Mouse (Mus musculus): ENCODE measurements around the gene 1700016H13Rik.

The 1700016H13Rik gene

DNA sequence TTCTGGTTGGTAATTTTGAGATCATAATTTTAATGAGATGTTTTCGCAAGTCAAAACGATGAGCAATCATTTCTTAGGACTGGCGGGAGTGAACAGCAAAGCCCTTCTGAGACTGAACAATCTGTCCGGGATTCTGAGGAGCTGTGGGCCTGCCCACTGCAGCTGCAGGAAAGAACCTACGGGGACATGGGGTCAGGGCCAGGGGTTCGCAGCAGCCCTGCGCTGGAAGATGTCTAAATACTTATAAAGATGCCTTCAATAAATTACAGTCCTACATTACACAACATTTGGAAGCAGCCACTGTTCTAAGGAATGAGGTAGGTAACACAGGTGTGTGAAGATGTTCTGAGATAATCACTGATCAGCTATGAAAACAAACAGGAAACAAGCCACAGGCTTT lies 50.1 kb downstream of the 1700016H13Rik start:
- DNase-seq (ENCODE audit: low read depth, low spot score): no peak

DNA sequence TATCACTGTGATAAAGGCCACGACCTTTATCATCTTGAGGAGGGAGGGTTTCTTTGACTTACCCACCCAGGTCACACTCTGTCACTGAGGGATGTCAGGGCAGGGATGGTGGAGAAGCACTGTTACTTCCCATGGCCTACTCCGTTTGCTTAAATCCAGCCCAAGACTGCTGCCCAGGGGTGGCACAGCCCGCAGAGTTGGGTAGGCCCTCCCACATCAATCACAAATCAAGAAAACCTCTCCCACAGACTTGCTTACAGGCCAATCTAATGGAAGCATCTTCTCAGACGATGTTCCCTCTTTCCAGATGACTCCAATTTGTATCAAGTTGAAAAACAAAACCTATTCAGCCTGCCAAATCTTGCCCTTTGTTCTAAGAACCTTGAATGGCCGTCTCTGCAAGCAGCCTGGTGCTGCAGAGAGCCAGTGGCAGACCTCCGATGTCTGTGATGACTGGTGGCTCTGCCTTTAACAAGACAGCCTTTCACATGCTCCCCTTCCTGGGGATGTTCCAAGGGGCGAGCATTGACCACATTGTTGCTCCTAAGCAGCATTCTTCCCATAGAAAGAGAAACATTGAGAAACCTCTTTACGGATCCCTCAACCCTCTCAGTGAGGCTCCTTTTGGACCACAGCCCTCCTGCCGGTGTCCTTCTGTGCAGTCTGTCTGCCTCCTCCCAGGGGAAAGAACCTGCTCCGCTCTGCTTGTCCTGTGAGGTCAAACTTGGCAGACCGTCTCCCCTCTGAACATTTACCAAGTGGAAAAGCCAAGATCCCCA lies 52.5 kb downstream of the 1700016H13Rik start:
- DNase-seq (ENCODE audit: low read depth, low spot score): no peak

DNA sequence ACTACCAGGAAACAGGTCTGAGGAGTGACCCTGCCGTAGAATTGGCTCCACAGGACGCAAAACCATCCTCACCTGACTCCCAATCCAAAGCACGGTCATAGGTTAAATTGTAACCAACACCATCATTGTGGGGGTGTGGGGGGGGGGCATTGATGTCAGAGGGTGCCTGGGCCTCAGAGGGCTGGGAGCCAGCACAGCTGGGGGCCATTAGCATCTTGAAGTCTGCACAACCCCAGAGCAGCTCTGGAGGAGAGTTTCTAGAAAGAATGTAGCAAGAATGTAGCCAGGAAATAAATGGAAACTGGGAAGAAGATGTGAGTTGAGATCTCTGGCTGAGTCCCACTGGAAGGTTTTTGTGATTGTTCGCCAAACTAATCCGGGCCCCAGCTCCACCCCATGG lies 56.9 kb downstream of the 1700016H13Rik start:
- no peak for DNase-seq (ENCODE audit: low read depth, low spot score)

DNA sequence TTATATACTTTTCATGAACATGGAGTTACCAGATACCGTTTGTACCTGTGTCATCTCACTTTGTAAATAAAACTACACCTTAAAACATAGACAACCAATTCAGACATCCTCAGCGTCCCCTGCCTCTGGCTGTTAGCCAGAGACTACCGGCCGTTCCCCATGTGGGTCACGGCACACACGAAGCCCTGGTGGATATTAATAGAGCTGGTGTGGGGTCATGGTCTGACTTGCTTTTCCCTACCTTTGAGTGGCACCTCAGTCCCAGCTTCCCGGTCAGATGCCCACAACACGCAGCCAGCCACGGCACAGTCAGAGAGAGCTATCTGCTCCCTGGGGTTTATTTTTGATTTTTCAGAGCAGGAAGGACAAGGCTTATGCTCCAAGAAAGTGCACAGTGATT lies 57.5 kb downstream of the 1700016H13Rik start:
- DNase-seq (ENCODE audit: low read depth, low spot score): no peak

Measured in 3T3-L1 (cell line).